Mouse (Mus musculus): ENCODE measurements around the gene Mtmr12. TPM values are rescaled to one million over a fixed set of nuclear protein-coding genes. Genes with fewer than 3 reads are reported as not detected.

Gene Mtmr12
- polyA plus RNA-seq, 1 experiment, result 19.2 TPM

GRCm38 (mm10) chr15:12314584-12314983, 109.8 kb downstream of the Mtmr12 start:
- 73% methylated on average over 5 of the region's 5 CpGs for WGBS
- DNase-seq (ENCODE audit: low read depth, low spot score), result no peak

- DNase-seq (ENCODE audit: low read depth, low spot score), result no peak
- 48% methylated on average over 2 of the region's 2 CpGs for WGBS
These were observed 111.2 kb downstream of the Mtmr12 start for GRCm38 (mm10) chr15:12315996-12316395.

- DNase-seq (ENCODE audit: low read depth, low spot score), result no peak
- 69% methylated on average over 5 of the region's 5 CpGs for WGBS
These were observed 112.5 kb downstream of the Mtmr12 start for GRCm38 (mm10) chr15:12317290-12317689.

GRCm38 (mm10) chr15:12318451-12318850, 113.6 kb downstream of the Mtmr12 start:
- DNase-seq (ENCODE audit: low read depth, low spot score), result no peak
- WGBS, result 87% methylated on average over 8 of the region's 8 CpGs

- no peak for DNase-seq (ENCODE audit: low read depth, low spot score)
- 48% methylated on average over 5 of the region's 5 CpGs for WGBS
These were observed 115.1 kb downstream of the Mtmr12 start for GRCm38 (mm10) chr15:12319889-12320288.

GRCm38 (mm10) chr15:12320441-12321090, 115.7 kb downstream of the Mtmr12 start:
- DNase-seq (ENCODE audit: low read depth, low spot score), result peak; percentile 46
- WGBS, result 1% methylated on average over 22 of the region's 22 CpGs

- WGBS, result under 1% methylated on average over 74 of the region's 74 CpGs
- DNase-seq (ENCODE audit: low read depth, low spot score), result peak; percentile 51
These were observed 116.4 kb downstream of the Mtmr12 start, which contains the start of gene Golph3 for GRCm38 (mm10) chr15:12321091-12321787. TSS of gene Golph3 (plus strand) at chr15:12321450.

GRCm38 (mm10) chr15:12321788-12322621, 117.2 kb downstream of the Mtmr12 start, which contains the start of gene 1810049J17Rik:
TSS of gene 1810049J17Rik (minus strand) at chr15:12321899.
- DNase-seq (ENCODE audit: low read depth, low spot score), result no peak
- WGBS, result under 1% methylated on average over 70 of the region's 70 CpGs

GRCm38 (mm10) chr15:12322676-12323402, 118.0 kb downstream of the Mtmr12 start:
- no peak for DNase-seq (ENCODE audit: low read depth, low spot score)
- 4% methylated on average over 9 of the region's 9 CpGs for WGBS

Other genes with a start within 250 kb of the Mtmr12 start
- 7.5 and 9.0 TPM in 2 replicates for gene Sub1, start 208.0 kb upstream of the Mtmr12 start, polyA plus RNA-seq (2012; rRNA removed)
- 33.7 and 66.2 TPM in 2 replicates for gene Zfr, start 87.2 kb upstream of the Mtmr12 start, polyA plus RNA-seq (2012; rRNA removed)
- 65.3 and 80.4 TPM in 2 replicates for gene Golph3, start 116.4 kb downstream of the Mtmr12 start, polyA plus RNA-seq (2012; rRNA removed)
- gene 1810049J17Rik, start 116.9 kb downstream of the Mtmr12 start, polyA plus RNA-seq (2012; rRNA removed), result not detected in 2 replicates